Mouse (Mus musculus) large intestine, adult 2 months (tissue): Measurements from ENCODE around the gene Ppp2r2d. TPM values are rescaled to one million over a fixed set of nuclear protein-coding genes. Genes with fewer than 3 reads are reported as not detected.

Experiments
- DNase-seq: peaks from one replicate; pipeline ENCODE4 v3.0.0-alpha.2; 2012; ENCODE audit warnings: low read depth, low spot score
- WGBS: fragments of 180-500 bp; shearing (Covaris S2); methylation state at CpG from one replicate; pipeline ENCODE4 v1.1.7; 2018; 5-methylcytosine and 5-hydroxymethylcytosine counted together
- polyA plus RNA-seq: library from polyadenylated mRNA; depleted of rRNA; stranded (reverse); fragments of >200 nt; gene quantifications from 2 replicates; pipeline ENCODE4 v1.2.3, GENCODE M21; 2012

Gene Ppp2r2d
- polyA plus RNA-seq, 1 experiment = 16.9 TPM

DNA sequence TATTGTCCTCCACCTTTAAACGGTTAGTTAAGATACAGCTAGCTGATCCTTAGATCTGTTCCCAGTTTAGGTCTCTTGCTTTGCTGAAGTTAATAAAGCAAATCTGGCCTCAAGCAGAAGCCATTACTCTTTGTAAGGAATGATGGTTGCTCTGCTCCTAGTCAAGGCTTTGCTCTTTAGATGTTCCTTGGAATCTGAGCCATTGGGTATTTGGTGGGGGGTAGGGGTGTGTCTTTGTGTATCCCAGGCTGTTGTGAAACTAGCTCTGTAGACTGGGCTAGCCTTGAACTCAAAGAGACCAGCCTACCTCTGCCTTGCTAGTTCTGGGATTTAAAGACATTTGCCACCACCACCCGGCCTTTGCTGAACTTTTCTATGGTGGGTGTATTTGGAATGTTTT, 8.3 kb downstream of the Ppp2r2d start:
- no peak for DNase-seq
- 86% methylated on average over 2 of the region's 2 CpGs for WGBS

DNA sequence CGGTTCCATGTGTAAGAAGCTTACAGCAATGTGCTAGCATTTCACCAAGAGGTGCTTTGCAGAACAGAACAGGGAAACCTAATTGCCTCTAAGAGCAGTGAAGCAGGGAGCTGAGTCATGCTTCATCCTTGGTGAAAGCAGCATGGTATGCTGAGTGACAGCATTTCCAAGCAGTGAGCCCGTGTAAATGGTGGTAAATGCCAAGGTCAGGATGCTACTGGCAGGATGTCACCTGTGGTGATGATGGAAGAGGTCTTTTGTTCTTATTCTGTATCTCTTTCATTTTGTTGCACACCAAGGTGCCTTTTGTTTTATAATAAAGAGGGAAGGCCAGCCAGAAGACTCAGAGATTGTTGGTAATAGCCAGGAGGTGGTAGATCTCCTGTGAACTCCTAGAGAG, 10.8 kb downstream of the Ppp2r2d start:
- DNase-seq = no peak
- 60% methylated on average over 2 of the region's 2 CpGs for WGBS

DNA sequence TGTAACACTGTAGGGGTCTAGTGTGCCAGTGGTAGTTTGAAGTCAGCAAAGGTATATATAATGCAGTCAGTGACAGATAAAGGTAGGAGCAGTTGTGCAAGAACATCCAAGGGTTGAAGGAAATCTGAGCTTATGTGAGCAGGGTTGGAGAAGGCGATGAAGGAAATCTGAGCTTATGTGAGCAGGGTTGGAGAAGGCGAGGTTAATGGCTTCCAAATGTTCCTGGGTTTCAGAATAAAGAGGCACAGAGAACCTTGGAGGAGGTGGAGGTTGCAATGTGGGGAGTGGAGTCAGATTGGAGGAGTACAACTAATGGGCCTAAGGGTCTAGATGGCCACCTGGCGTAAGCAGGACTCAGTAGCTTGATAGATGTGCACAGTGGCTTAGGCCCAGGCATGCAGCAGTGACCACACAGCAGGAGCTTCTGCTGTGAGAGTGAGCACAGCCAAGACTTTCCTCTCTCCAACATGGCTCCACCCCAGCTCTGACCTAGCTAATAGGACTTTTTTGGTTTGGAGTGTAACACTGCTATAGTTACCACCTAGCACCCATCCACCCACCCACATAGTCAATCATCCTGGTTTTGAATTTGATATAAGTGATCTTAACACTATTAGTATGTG, 18.2 kb downstream of the Ppp2r2d start:
- WGBS = 95% methylated on average over 3 of the region's 3 CpGs

DNA sequence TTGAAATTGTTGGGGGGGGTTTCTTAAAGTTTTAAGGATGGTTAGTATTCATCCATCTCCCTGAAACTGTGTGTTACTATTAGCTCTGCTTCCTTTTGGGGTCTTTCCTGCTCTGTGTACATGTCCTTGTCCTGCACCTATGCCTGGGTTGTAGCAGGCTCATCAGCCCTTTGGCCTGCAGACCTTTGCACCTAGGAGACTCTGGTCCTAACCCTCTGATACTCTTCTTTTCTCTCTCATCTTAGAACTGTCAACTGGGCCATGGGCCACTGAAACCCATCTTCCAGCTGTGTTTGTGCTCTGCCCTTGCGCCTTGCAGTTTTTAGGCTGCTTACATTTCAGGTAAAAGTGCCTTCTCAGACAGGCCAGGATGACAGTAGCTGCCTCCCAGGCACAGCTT, 18.9 kb downstream of the Ppp2r2d start:
- WGBS = 86% methylated on average over 1 of the region's 1 CpGs
- DNase-seq = no peak

More for the DNA sequence above, 18.2 kb downstream of the Ppp2r2d start:
- no peak for DNase-seq

DNA sequence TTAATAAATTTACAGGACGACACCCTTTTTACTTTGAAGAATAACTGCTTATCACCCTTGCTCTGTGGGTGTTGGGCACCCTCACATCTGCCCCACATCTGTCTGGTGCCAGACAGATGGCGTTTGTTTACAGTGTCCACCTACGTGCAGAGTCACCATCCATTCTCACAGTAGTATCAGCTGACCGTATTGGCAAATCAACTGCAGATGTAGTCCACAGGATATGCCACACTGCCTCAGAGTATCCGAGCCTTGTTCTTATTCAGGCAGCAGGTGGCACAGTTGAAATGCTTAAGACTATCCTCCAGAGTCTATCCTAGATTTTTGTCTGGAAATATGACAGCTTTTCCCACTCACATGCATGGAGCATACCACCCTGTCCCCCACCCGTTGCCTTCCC, 21.4 kb downstream of the Ppp2r2d start:
- no peak for DNase-seq
- WGBS = 53% methylated on average over 6 of the region's 6 CpGs

DNA sequence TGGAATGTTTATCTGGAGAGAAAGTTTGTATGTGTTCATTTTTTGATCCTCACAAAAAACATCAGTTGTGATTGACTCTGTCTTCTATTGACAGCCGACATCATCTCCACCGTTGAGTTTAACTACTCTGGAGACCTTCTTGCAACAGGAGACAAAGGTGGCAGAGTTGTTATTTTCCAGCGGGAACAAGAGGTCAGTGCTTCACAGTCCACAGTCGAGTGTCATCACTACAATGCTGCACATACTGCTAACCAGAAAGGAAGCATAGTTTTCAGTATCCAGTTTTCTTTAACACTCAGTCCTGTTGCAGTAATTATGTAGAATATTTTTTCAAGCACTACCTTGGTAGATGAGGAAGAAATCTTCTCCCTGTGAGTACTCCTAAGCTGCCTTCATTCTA, 22.4 kb downstream of the Ppp2r2d start:
- DNase-seq = no peak
- WGBS = 83% methylated on average over 4 of the region's 4 CpGs

DNA sequence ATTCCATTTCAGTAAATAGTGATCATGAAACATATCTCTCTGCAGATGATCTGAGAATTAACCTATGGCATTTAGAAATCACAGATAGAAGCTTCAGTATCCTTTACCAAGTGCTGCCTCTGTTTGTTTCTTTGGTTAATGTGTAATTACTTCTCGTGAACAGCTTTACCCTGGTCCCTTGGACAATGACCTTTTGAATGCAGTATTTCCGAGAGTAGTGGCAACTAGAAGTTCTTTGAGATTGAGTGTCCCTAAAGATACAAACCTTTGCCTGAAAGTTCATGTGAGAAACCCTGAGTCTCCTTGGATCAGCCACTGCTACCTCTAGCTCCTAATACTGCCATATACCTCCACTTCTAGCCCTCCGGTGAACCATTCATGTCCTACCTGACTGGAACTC, 27.1 kb downstream of the Ppp2r2d start:
- 50% methylated on average over 3 of the region's 3 CpGs for WGBS
- DNase-seq = no peak

DNA sequence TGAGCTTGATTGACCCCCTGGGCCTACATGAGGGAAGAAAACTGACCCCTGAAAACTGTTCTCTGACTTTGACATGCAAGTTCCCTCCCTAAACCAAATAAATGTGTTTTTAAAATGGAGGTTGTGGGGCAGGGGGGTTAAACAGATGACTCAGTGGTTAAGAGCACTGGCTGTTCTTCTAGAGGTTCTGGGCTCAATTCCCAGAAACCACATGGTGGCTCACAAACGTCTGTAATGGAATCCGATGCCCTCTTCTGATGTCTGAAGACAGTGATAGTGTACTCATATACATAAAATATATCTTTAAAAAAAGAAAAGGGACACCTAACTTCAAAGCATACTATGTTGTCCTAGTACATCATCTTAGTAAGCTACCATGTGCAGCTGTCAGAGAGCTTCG, 29.2 kb downstream of the Ppp2r2d start:
- 71% methylated on average over 3 of the region's 3 CpGs for WGBS

DNA sequence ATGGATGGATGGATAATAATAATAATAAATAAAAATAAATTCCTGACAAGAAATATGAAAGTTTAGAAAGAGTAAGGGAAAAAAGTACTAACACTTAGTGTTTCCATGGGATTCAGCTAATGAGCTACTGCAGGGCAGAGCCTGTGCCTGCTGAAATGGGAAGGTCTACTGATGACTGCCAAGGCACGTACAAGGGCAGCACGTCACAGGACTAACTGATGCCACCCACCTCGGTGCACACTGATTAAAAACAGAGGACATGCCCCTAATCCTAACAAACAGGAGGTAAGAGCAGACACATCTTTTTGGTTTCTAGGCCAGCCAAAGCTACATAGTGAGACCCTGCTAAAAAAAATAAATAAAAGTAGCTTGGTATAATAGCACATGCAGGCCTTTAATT, 37.8 kb downstream of the Ppp2r2d start:
- no peak for DNase-seq
- WGBS = 93% methylated on average over 3 of the region's 3 CpGs

More for the DNA sequence above, 29.2 kb downstream of the Ppp2r2d start:
- no peak for DNase-seq

DNA sequence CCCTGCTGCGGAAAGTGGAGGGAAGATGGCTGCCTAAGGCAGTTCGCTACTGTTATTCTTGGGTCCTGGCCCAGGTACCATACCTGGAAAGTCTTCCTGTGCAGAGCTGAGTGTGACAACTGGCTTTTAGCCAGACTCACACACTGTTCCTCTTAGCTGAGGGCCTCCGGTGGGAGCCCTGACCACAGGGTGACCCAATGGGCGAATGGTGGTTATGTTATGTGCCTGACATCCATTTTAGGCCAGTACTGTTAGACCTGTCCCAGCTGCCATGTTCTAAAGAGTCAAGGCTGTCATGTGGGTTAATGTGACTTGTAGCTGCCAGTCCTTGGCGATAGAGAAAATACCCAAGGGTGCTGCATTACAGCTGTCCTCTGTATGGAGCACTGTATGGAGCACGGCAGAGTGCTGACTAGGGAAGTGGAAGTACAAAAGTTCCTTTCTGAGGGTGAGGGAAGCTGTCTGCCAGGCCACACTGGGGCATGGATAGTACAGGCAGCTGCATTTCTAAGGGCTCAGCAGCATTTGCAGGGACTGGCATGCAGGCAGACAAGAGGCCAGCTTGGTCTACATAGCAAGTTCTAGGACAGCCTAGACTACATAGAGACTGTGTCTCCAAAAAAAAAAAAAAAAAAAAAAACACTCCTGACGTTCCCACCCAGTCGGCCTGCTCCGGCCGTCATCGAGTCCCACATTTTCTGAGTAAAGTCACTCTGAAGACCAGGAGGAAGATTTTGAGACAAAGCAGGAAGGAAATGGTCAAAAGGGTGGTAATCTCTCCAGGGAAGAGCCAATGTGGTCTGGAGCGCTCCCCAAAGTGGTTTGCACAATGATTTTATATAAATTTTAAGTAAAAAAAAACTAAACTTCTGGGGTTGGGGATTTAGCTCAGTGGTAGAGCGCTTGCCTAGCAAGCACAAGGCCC, 39.7 kb downstream of the Ppp2r2d start:
- no peak for DNase-seq
- WGBS = 92% methylated on average over 13 of the region's 13 CpGs

DNA sequence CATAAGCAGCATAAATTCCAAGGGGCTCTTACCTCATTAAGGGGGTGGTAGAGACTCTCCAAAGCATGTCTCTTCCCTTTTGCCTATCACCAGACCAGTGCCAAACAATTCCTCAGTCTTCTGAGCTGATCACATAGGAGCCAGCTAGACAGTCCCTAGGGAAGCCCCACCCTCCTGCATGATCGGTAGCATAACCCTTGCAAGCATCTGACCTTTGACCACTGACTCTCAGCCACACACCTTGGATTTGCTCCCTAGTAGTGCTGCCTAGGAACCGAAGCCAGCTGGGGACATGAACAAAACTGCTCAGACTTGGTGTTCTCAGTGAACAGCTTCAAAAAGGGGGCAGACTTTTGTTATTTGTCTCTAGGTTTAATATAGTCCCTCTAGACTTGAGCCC, 52.2 kb downstream of the Ppp2r2d start:
- DNase-seq = no peak
- 22% methylated on average over 2 of the region's 2 CpGs for WGBS

DNA sequence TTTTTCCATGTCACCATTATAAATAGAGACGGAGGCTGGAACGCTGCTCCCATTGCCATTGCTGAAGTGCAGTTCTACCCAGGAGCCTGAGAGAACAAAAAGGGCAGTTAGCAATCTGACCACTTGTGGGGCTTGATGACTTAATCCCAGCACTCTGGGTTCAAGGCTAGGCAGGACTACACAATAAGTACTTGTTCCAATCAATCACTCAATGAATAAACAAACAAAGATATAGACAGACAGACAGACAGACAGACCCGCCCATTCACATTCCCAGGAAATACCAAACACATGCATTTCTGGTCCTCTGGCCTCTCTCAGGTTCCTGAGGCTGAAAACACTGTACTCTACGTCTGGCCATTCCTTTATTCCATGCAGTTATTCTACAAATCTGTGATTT, 52.9 kb downstream of the Ppp2r2d start:
- WGBS = 94% methylated on average over 4 of the region's 4 CpGs

DNA sequence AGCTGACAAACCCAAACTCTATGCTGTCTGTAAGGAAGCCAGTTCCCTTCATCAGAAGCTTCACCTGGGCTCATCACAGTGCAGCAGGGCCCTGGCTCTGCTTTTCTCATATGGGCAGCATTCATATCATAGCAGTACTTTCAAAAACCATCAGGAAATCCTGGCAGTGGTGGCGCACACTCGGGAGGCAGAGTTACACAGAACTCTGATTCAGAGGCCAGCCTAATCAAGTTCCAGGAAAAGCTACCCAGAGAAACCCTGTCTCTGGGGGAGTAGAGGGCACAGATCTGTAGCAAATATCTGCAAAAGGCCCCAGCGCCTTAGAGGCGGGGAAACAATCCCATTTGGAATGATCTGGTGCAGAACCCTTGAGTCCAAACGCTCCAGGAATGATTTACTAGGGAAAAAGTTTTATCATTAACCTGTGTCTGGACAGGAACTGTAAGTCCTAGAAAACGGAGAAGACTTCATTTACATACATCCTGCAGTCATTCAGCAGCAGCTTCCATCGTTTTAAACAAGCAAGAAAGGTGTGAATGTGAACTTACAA, 58.1 kb downstream of the Ppp2r2d start:
- DNase-seq = no peak
- 32% methylated on average over 7 of the region's 7 CpGs for WGBS

More for the DNA sequence above, 52.9 kb downstream of the Ppp2r2d start:
- DNase-seq = no peak

DNA sequence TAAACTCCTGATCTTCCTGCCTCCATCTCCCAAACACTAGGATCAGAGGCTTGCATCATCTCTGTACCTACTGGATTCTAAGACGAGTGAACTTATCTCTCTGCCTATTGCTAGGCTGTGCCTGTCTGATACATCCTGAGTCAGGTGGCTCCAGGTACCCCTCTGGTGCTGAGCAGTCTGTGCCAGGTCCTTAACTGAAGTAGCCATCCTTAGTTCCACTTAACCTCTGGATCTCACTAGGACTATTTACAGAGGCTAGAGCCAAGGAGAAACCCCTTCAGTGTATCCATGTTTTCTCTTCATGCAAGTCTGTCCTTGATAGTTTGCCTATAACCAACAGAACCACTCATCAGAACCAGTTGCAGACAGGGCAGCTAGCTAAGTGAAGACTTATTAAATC, 60.6 kb downstream of the Ppp2r2d start:
- no peak for DNase-seq
- 64% methylated on average over 1 of the region's 1 CpGs for WGBS

DNA sequence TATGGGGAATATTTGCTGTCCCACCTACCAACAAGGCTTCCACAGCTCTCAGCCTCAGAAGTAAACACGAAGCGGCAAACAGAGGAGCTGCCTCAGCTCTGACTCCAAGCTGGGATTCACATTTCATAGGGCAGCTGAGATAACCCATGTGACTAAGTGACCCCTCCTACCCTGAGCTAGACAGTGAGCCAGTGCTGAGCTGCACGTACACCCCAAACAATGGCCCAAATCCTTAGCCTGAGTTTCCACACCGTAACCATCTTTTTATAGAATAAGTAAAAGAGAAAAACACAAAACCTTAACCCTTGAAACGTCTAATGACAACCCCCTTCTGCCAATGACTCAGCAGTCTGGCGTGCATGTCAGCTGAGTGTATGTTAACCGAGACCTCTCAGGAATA, 61.2 kb downstream of the Ppp2r2d start:
- 33% methylated on average over 7 of the region's 7 CpGs for WGBS
- no peak for DNase-seq

DNA sequence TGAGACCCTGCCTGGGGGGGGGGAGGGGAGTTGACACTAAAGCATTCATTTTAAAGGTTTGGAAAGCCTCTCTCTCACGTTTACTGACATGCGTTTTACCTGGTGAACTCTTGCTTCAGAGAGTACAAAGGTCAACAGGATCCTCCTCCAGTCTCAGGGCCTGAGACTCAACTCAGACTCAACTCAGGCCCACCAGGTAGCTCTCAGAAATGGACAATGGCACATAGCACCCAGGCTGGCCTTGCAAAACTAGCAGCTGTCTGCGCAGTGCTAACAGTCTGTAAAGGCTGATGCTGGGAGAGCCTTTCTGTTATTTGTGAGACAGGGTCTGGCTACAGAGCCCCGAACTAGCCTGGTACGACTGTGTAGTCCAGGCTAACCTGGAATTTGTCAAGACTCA, 62.1 kb downstream of the Ppp2r2d start:
- DNase-seq = no peak
- 62% methylated on average over 5 of the region's 5 CpGs for WGBS

DNA sequence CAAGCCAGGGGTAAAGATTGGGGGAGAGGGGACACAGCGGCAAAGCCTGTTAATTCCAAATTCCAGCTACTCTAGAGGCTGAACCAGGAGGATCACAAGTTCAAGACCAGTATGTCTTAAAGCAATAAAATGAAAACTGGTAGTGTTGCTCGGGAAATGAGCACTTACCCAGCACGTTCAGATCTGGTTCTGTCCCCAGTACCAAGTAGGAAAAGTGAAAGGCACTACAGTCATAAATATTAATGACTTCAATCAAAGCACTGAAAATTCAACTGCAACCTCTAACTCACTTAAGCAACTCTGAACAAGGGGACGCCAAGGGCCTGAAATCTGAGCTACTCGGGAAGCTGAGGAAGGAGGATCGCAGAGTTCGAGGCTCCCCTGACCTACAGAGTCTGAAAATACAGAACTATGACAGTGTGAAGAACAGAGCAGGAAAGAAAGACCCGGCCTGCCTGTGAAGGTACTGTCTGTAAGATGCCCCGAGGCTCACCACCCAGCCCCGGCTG, 62.9 kb downstream of the Ppp2r2d start:
- no peak for DNase-seq

DNA sequence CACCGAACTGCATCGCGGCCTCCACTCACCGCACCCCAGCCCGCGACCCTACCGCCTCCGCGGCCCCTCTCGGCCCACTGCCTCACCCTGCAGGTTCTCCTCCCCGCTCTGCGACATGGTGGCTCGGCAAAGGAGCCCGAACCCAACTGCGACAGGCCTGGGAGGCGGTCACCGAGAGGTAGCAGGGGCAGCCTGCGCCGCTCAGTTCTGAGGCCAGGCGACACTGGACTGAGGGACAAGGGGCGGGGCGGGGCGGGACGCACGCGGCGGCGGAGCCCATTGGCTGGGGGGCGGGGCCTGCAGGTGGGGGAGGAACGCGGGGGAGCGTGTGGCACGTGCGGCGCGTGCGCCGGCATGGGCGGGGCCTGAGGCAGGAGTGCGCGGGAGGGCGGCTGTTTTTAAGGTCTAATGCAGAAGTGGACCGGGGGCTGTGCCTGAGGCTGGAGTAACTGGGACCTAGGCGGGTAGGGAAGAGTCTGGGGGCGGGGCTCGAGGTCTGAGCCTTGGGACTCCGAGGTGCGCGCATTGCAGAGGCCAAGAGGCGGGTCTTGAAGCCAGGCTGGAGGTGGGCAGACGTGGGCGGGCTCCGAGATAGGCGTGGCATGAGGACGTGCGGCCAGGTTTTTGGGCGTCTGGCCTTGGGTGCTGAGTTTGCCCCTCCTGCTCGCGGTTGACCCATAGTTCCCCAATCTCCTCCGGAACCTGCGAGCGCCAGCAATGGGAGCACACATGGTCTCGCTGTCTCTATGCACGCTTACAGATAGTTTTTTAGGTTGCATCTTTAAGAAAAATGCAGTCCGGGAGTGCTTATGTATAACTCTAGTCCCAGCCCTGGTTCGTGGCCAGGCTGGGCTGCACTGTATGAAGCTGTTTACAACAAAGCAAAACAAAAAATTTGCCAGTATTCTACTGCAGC, 63.7 kb downstream of the Ppp2r2d start, which contains the start of gene Bnip3:
Bnip3 (minus strand) TSS at position 243 of the 916 bp plus-strand sequence.
- WGBS = under 1% methylated on average over 65 of the region's 66 CpGs

More for the DNA sequence above, 62.9 kb downstream of the Ppp2r2d start:
- 19% methylated on average over 10 of the region's 10 CpGs for WGBS

DNA sequence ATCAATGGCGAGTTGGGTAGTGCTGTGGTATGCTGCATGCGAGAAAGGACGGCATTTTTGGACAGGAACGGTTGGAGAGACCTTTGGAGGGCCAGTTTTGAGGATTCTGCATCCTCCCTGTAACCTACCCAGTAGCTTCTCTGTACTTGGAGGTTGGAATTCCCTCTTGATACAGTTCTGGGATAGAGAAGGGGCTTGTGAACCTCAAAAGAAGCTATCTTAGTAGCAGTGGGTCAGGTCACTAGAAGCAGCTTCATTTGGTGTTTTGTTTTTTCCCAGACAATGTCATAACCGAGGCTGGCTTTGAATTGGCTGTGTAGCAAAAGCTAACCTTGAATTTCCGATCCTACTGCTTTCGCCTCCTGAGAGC, 64.3 kb downstream of the Ppp2r2d start:
- no peak for DNase-seq
- WGBS = 25% methylated on average over 7 of the region's 7 CpGs

More for the DNA sequence above, 63.7 kb downstream of the Ppp2r2d start, which contains the start of gene Bnip3:
- peak; percentile 56 for DNase-seq
